Mouse (Mus musculus) liver, postnatal 0 days (tissue): Measurements from ENCODE around the gene L3mbtl2. TPM values are rescaled to one million over a fixed set of nuclear protein-coding genes. Genes with fewer than 3 reads are reported as not detected.
A peak's percentile ranks its signal among the peaks of the same experiment; 100 is the strongest.
"Not testable (repeated sequence)": the region's sequence is repeated elsewhere in the genome, so short reads cannot be mapped to it uniquely, and the experiment has no call there.

Experiments used
- ATAC-seq: fragments of 200-750 bp; cut with Nextera tagmentation; 2 replicates; pipeline ENCODE4 v1.8.0; 2017; ENCODE audit warnings: mild to moderate bottlenecking, moderate library complexity
- DNase-seq: peaks from one replicate; pipeline ENCODE4 v3.0.0-alpha.2; 2016
- H3K27ac ChIP-seq: fragments of 300-500 bp; sonication (generic); 2 replicates; pipeline ENCODE4 v1.5.1; 2014; ENCODE audit warnings: antibody characterized with exemption, moderate library complexity, mild to moderate bottlenecking, low read depth
- H3K27me3 ChIP-seq: fragments of 300-500 bp; sonication (generic); 2 replicates; pipeline ENCODE4 v1.6.1; 2014; ENCODE audit warnings: low read length, control low read depth, mixed read lengths; ENCODE audit not compliant: insufficient read depth
- H3K36me3 ChIP-seq: fragments of 300-500 bp; sonication (generic); replicated peaks from 2 replicates; pipeline ENCODE4 v1.6.1; 2014; ENCODE audit warnings: mild to moderate bottlenecking, control low read depth, low read length, moderate library complexity, mixed read lengths; ENCODE audit not compliant: insufficient read depth
- H3K4me1 ChIP-seq: fragments of 300-500 bp; sonication (generic); 2 replicates; pipeline ENCODE4 v1.6.1; 2014; ENCODE audit warnings: antibody characterized with exemption, mild to moderate bottlenecking, control low read depth; ENCODE audit not compliant: insufficient read depth
- H3K4me2 ChIP-seq: fragments of 300-500 bp; sonication (generic); 2 replicates; pipeline ENCODE4 v1.6.1; 2014; ENCODE audit warnings: low read depth, mild to moderate bottlenecking, low read length, moderate library complexity, mixed read lengths
- H3K4me3 ChIP-seq: fragments of 300-500 bp; sonication (generic); 2 replicates; pipeline ENCODE4 v1.5.1; 2014; ENCODE audit warnings: low read depth, low read length
- H3K9ac ChIP-seq: fragments of 300-500 bp; sonication (generic); replicated peaks from 2 replicates; pipeline ENCODE4 v1.6.1; 2014; ENCODE audit warnings: mild to moderate bottlenecking, moderate library complexity
- H3K9me3 ChIP-seq: fragments of 300-500 bp; sonication (generic); 2 replicates; pipeline ENCODE4 v1.6.1; 2016; ENCODE audit warnings: mild to moderate bottlenecking, control low read depth, low read length, mixed read lengths
- CTCF ChIP-seq: sonication (generic); IDR thresholded peaks from 2 replicates; pipeline ENCODE4 v1.5.1; 2016; ENCODE audit warnings: antibody characterized with exemption, low read depth
- EP300 ChIP-seq: IDR thresholded peaks from 2 replicates; pipeline ENCODE4 v1.6.1; 2016; ENCODE audit warnings: antibody characterized with exemption, low read depth, mild to moderate bottlenecking
- WGBS: fragments of 180-500 bp; shearing (Covaris S2); extraction: QIAGEN DNeasy Blood & Tissue Kit; methylation state at CpG from one replicate; pipeline ENCODE4 v1.1.7; 2014; ENCODE audit not compliant: insufficient replicate concordance; 5-methylcytosine and 5-hydroxymethylcytosine counted together
- polyA plus RNA-seq: library from polyadenylated mRNA; unstranded; fragments of >200 nt; fragmentation: Nextera tagmentation; extraction: Ambion mirVana; gene quantifications from 2 replicates; pipeline ENCODE4 v1.2.1, GENCODE M21; 2015

The L3mbtl2 gene
- polyA plus RNA-seq, 1 experiment from 2014 or later: 8.2 TPM

- WGBS: 76% methylated on average over 7 of the region's 7 CpGs
- Histone ChIP-seq H3K4me1 (peaks cover 10% of the 10 kb centered on the region), H3K36me3 (no peaks in the 10 kb centered on the region), H3K27ac (no peak within 1 kb of the TSS), H3K4me3 (no peak within 1 kb of the TSS), H3K9ac (no peak within 1 kb of the TSS), H3K27me3 (peaks cover 30% of the 10 kb centered on the region), H3K9me3 (no peaks in the 10 kb centered on the region), H3K4me2 (no peak within 1 kb of the TSS)
- TF ChIP-seq EP300: no peak
- no peak for TF ChIP-seq CTCF
- ATAC-seq: no peak
- no peak for DNase-seq
Measured at GRCm38 (mm10) chr15:81697175-81697574, 33.5 kb downstream of the L3mbtl2 start, which contains the start of gene Chadl. Gene Chadl, minus strand, starts transcription at chr15:81697287.

GRCm38 (mm10) chr15:81697847-81698246 is 34.2 kb downstream of the L3mbtl2 start:
- H3K4me1 ChIP-seq: peaks cover 10% of the 10 kb centered on the region
- WGBS: 51% methylated on average over 3 of the region's 3 CpGs
- H3K4me3 ChIP-seq: no peak overlapping the region
- peak; percentile 67 for TF ChIP-seq CTCF
- TF ChIP-seq EP300: no peak
- no peak overlapping the region for H3K4me2 ChIP-seq
- H3K9ac ChIP-seq: no peak overlapping the region
- ATAC-seq (no peak), DNase-seq (peak; percentile 47)
- H3K27me3 ChIP-seq: peaks cover 23% of the 10 kb centered on the region
- no peaks in the 10 kb centered on the region for H3K36me3 ChIP-seq
- no peak overlapping the region for H3K27ac ChIP-seq
- H3K9me3 ChIP-seq: no peaks in the 10 kb centered on the region

DNA sequence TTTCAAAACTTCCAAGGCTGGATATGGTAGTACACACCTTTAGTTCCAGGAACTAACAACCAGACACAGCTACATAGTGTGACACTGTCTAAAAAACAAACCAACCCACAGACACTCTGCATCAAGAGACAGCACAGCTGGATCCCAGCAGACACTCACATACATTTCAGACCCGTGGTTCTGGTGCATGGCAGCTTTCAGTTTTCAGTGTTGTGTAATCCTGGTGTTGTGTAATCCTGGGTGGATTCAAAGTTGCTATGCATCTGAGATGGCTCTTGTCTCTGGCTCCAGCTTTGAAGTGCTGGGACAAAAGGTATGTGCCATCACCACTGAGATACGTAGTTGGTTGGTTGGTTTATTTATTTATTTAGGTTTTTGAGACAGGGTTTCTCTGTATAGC is 34.8 kb downstream of the L3mbtl2 start:
- H3K9ac ChIP-seq: no peak overlapping the region
- H3K36me3 ChIP-seq: no peaks in the 10 kb centered on the region
- no peak for ATAC-seq
- peaks cover 8% of the 10 kb centered on the region for H3K4me1 ChIP-seq
- DNase-seq: no peak
- H3K27ac ChIP-seq: no peak overlapping the region
- H3K9me3 ChIP-seq: no peaks in the 10 kb centered on the region
- peaks cover 16% of the 10 kb centered on the region for H3K27me3 ChIP-seq
- 30% methylated on average over 2 of the region's 2 CpGs for WGBS
- TF ChIP-seq CTCF (no peak), EP300 (no peak)
- H3K4me2 ChIP-seq: no peak overlapping the region
- H3K4me3 ChIP-seq: no peak overlapping the region

GRCm38 (mm10) chr15:81700161-81700560 is 36.5 kb downstream of the L3mbtl2 start:
- Histone ChIP-seq H3K27ac (peak overlapping the region; percentile 80), H3K4me1 (0 out of 2 replicates have a peak, but pooled peaks cover 3% of the 10 kb centered on the region), H3K9me3 (no peaks in the 10 kb centered on the region), H3K36me3 (peaks cover 15% of the 10 kb centered on the region), H3K27me3 (peaks cover 2% of the 10 kb centered on the region; the same call in 1 of the 2 replicates), H3K9ac (no peak overlapping the region), H3K4me3 (no peak overlapping the region), H3K4me2 (no peak overlapping the region)
- WGBS: 69% methylated on average over 2 of the region's 2 CpGs
- ATAC-seq: no peak
- no peak for DNase-seq
- TF ChIP-seq CTCF: no peak
- TF ChIP-seq EP300: no peak

DNA sequence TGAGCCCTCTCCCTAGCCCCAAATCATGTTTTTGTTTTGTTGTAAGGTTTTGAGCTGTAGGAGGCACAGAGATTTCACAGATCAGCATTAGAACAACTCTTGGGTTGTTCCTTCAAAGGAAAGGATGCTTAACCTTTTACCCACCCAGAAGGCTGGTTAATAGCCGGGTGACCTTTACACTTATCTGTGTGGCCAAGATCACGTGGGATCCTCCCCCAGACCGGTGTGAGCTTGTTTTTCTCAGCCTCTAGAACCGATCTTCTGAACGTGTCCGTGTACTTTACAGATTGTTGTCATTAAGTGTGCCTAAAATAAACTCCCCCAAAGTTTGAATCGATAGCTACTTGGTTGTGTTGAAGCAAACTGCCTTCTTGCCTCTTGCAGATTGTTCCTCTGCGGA is 36.9 kb downstream of the L3mbtl2 start:
- H3K27me3 ChIP-seq: 0 out of 2 replicates have a peak, but pooled peaks cover 2% of the 10 kb centered on the region
- H3K4me2 ChIP-seq: no peak overlapping the region
- H3K9ac ChIP-seq: no peak overlapping the region
- H3K9me3 ChIP-seq: no peaks in the 10 kb centered on the region
- H3K36me3 ChIP-seq: peaks cover 20% of the 10 kb centered on the region
- H3K27ac ChIP-seq: peak overlapping the region; percentile 80
- ATAC-seq (peak; percentile 68), DNase-seq (peak; percentile 43)
- H3K4me1 ChIP-seq: 0 out of 2 replicates have a peak, but pooled peaks cover 3% of the 10 kb centered on the region
- H3K4me3 ChIP-seq: no peak overlapping the region
- 50% methylated on average over 8 of the region's 8 CpGs for whole genome bisulfite sequencing
- peak; percentile 43 for TF ChIP-seq EP300
- TF ChIP-seq CTCF: no peak

DNA sequence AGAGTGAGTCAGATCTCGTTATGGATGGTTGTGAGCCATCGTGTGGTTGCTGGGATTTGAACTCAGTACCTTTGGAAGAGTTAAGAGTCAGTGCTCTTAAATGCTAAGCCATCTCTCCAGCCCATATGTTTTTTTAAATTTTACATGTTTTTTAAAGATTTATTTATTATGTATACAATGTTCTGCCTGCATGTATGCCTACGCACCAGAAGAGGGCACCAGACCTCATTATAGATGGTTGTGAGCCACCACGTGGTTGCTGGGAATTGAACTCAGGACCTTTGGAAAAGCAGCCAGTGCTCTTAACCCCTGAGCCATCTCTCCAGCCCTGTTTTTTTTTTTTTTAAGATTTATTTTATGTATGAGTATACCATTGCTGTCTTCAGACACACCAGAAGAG is 37.7 kb downstream of the L3mbtl2 start:
- H3K27me3 ChIP-seq, H3K9me3 ChIP-seq, H3K4me2 ChIP-seq, DNase-seq, H3K4me1 ChIP-seq, ATAC-seq, H3K4me3 ChIP-seq, H3K9ac ChIP-seq: not testable (repeated sequence)
- H3K36me3 ChIP-seq: peaks cover 27% of the 10 kb centered on the region
- TF ChIP-seq CTCF: peak; percentile 36
- peak overlapping the region; percentile 80 for H3K27ac ChIP-seq
- WGBS: 81% methylated on average over 4 of the region's 4 CpGs
